Mouse (Mus musculus) bone marrow, adult 2 months (tissue): ENCODE results near the gene Man2a1. TPM values are rescaled to one million over a fixed set of nuclear protein-coding genes. Genes with fewer than 3 reads are reported as not detected.

Source experiments
- H3K27ac ChIP-seq: fragments of 200-500 bp; 2 replicates; pipeline ENCODE4 v1.5.1; 2012; ENCODE audit warnings: low read depth, mild to moderate bottlenecking, control low read depth, inconsistent platforms, low read length; ENCODE audit not compliant: control insufficient read depth, poor library complexity, insufficient read depth
- H3K4me1 ChIP-seq: fragments of 200-500 bp; 2 replicates; pipeline ENCODE4 v1.6.1; 2011; ENCODE audit warnings: low read length; ENCODE audit not compliant: control insufficient read depth, insufficient read depth
- H3K4me3 ChIP-seq: fragments of 200-500 bp; replicated peaks from 2 replicates; pipeline ENCODE3; 2011; ENCODE audit warnings: mild to moderate bottlenecking, low read depth, low read length, control low read depth; ENCODE audit not compliant: control insufficient read depth
- CTCF ChIP-seq: fragments of 200-500 bp; IDR thresholded peaks from 2 replicates; pipeline ENCODE4 v1.5.1; 2011; ENCODE audit warnings: low read length, control low read depth; ENCODE audit not compliant: control insufficient read depth, insufficient read depth
- POLR2A ChIP-seq: fragments of 200-500 bp; IDR thresholded peaks from 2 replicates; pipeline ENCODE4 v1.6.1; 2011; ENCODE audit warnings: low read depth, mild to moderate bottlenecking, control low read depth, low read length, borderline replicate concordance; ENCODE audit not compliant: control insufficient read depth
- WGBS: fragments of 180-500 bp; shearing (Covaris S2); methylation state at CpG from one replicate; pipeline ENCODE4 v1.1.7; 2018; 5-methylcytosine and 5-hydroxymethylcytosine counted together
- polyA plus RNA-seq: library from polyadenylated mRNA; stranded (reverse); fragments of >200 nt; gene quantifications from 2 replicates; pipeline ENCODE4 v1.2.4, GENCODE M21; 2011; ENCODE audit warnings: low replicate concordance; ENCODE audit not compliant: missing spikeins, insufficient read depth, insufficient read length

The Man2a1 gene
- polyA plus RNA-seq, 1 experiment, result 22.5 TPM

GRCm38 (mm10) chr17:64681927-64682326 is 81.4 kb downstream of the Man2a1 start:
- H3K27ac ChIP-seq, result no peak overlapping the region
- no peak overlapping the region for H3K4me3 ChIP-seq
- TF ChIP-seq POLR2A (no peak), CTCF (no peak)
- no peaks in the 10 kb centered on the region; the same call in 1 of the 2 replicates for H3K4me1 ChIP-seq
- WGBS, result 84% methylated on average over 2 of the region's 2 CpGs

- TF ChIP-seq CTCF (no peak), POLR2A (no peak)
- Histone ChIP-seq H3K4me3 (no peak overlapping the region), H3K27ac (no peak overlapping the region), H3K4me1 (no peaks in the 10 kb centered on the region; the same call in 1 of the 2 replicates)
- 83% methylated on average over 4 of the region's 4 CpGs for WGBS
Measured at GRCm38 (mm10) chr17:64684088-64684487, 83.6 kb downstream of the Man2a1 start.

GRCm38 (mm10) chr17:64685216-64685903 is 84.8 kb downstream of the Man2a1 start:
- H3K4me1 ChIP-seq, result no peaks in the 10 kb centered on the region; the same call in 1 of the 2 replicates
- WGBS, result 81% methylated on average over 6 of the region's 6 CpGs
- no peak overlapping the region for H3K4me3 ChIP-seq
- no peak for TF ChIP-seq CTCF
- TF ChIP-seq POLR2A, result no peak
- H3K27ac ChIP-seq, result no peak overlapping the region

GRCm38 (mm10) chr17:64689614-64690013 is 89.1 kb downstream of the Man2a1 start:
- 85% methylated on average over 3 of the region's 3 CpGs for WGBS
- Histone ChIP-seq H3K4me1 (no peaks in the 10 kb centered on the region; the same call in 1 of the 2 replicates), H3K4me3 (no peak overlapping the region), H3K27ac (no peak overlapping the region)
- TF ChIP-seq POLR2A (no peak), CTCF (no peak)

GRCm38 (mm10) chr17:64697277-64697831 is 96.8 kb downstream of the Man2a1 start:
- Histone ChIP-seq H3K4me3 (no peak overlapping the region), H3K4me1 (no peaks in the 10 kb centered on the region), H3K27ac (no peak overlapping the region)
- TF ChIP-seq CTCF (no peak), POLR2A (no peak)
- WGBS, result 85% methylated on average over 10 of the region's 10 CpGs

GRCm38 (mm10) chr17:64698516-64698915 is 98.0 kb downstream of the Man2a1 start:
- Histone ChIP-seq H3K4me1 (no peaks in the 10 kb centered on the region), H3K27ac (no peak overlapping the region), H3K4me3 (no peak overlapping the region)
- no peak for TF ChIP-seq POLR2A
- TF ChIP-seq CTCF, result no peak
- WGBS, result 92% methylated on average over 8 of the region's 8 CpGs

- Histone ChIP-seq H3K27ac (no peak overlapping the region), H3K4me1 (no peaks in the 10 kb centered on the region), H3K4me3 (no peak overlapping the region)
- 89% methylated on average over 4 of the region's 4 CpGs for WGBS
- TF ChIP-seq POLR2A (no peak), CTCF (no peak)
Measured at GRCm38 (mm10) chr17:64703649-64704230, 103.2 kb downstream of the Man2a1 start.

- Histone ChIP-seq H3K27ac (no peak overlapping the region), H3K4me3 (no peak overlapping the region), H3K4me1 (no peaks in the 10 kb centered on the region)
- TF ChIP-seq CTCF (no peak), POLR2A (no peak)
- WGBS, result 88% methylated on average over 6 of the region's 6 CpGs
Measured at GRCm38 (mm10) chr17:64707529-64707928, 107.0 kb downstream of the Man2a1 start.

- H3K4me1 ChIP-seq, result no peaks in the 10 kb centered on the region
- no peak for TF ChIP-seq CTCF
- H3K27ac ChIP-seq, result no peak overlapping the region
- WGBS, result 72% methylated on average over 4 of the region's 4 CpGs
- no peak overlapping the region for H3K4me3 ChIP-seq
Measured at GRCm38 (mm10) chr17:64716318-64716717, 115.8 kb downstream of the Man2a1 start.

- Histone ChIP-seq H3K4me1 (peaks cover 2% of the 10 kb centered on the region), H3K4me3 (no peak overlapping the region), H3K27ac (no peak overlapping the region)
- WGBS, result 79% methylated on average over 5 of the region's 5 CpGs
- TF ChIP-seq CTCF, result no peak
- no peak for TF ChIP-seq POLR2A
Measured at GRCm38 (mm10) chr17:64719760-64720159, 119.2 kb downstream of the Man2a1 start.
